Mouse (Mus musculus) ES-E14 (cell line): Measurements from ENCODE around the gene Zfp42. TPM values are rescaled to one million over a fixed set of nuclear protein-coding genes. Genes with fewer than 3 reads are reported as not detected.

Experiments
- DNase-seq: peaks from one replicate; pipeline ENCODE4 v3.0.0-alpha.2; 2013; ENCODE audit warnings: low read depth, low spot score
- H3K27ac ChIP-seq: 2 replicates; pipeline ENCODE4 v1.5.1; 2012; ENCODE audit warnings: low read depth, mild to moderate bottlenecking, low read length, moderate library complexity, mixed read lengths; ENCODE audit not compliant: poor library complexity, insufficient read depth, severe bottlenecking
- H3K36me3 ChIP-seq: 2 replicates; pipeline ENCODE4 v1.6.1; 2012; ENCODE audit warnings: mild to moderate bottlenecking, low read length, moderate library complexity, mixed read lengths; ENCODE audit not compliant: control insufficient read depth, poor library complexity, insufficient read depth, severe bottlenecking
- H3K4me1 ChIP-seq, 2 experiments: fragments of 150-350 bp in 1 of 2; sonication (generic) in 1 of 2; 2 replicates each; pipeline ENCODE4 v1.6.1; 2012; ENCODE audit warnings: low read length in 2 of 2, mild to moderate bottlenecking in 1 of 2, mixed read lengths in 1 of 2; ENCODE audit not compliant: control insufficient read depth in 2 of 2, insufficient read depth in 2 of 2, poor library complexity in 1 of 2
- H3K4me3 ChIP-seq, 2 experiments: fragments of 150-350 bp in 1 of 2; sonication (generic) in 1 of 2; 2 replicates each; pipeline ENCODE4 v1.5.1; 2012; ENCODE audit warnings: low read length in 2 of 2, low read depth in 1 of 2, mild to moderate bottlenecking in 1 of 2, mixed read lengths in 1 of 2; ENCODE audit not compliant: insufficient read depth in 1 of 2, poor library complexity in 1 of 2, severe bottlenecking in 1 of 2
- H3K9ac ChIP-seq: 2 replicates; pipeline ENCODE4 v1.6.1; 2012; ENCODE audit warnings: low read depth, mild to moderate bottlenecking, low read length, mixed read lengths; ENCODE audit not compliant: poor library complexity, insufficient read depth, severe bottlenecking
- H3K9me3 ChIP-seq: fragments of 150-350 bp; sonication (generic); 2 replicates; pipeline ENCODE4 v1.6.1; 2012; ENCODE audit warnings: low read depth, mild to moderate bottlenecking, low read length; ENCODE audit not compliant: control insufficient read depth, insufficient read depth
- CHD2 ChIP-seq: IDR thresholded peaks from 2 replicates; pipeline ENCODE4 v1.6.1; 2014; ENCODE audit warnings: mild to moderate bottlenecking, low read depth, low read length, inconsistent platforms
- HCFC1 ChIP-seq: IDR thresholded peaks from 2 replicates; pipeline ENCODE4 v1.6.1; 2012; ENCODE audit warnings: low read length, inconsistent platforms, borderline replicate concordance; ENCODE audit not compliant: insufficient read depth
- MAFK ChIP-seq: IDR thresholded peaks from 2 replicates; pipeline ENCODE4 v1.6.1; 2014; ENCODE audit warnings: mild to moderate bottlenecking, low read depth, low read length, inconsistent platforms; ENCODE audit not compliant: insufficient read depth
- ZC3H11A ChIP-seq: IDR thresholded peaks from 2 replicates; pipeline ENCODE4 v1.6.1; 2012; ENCODE audit warnings: low read depth, mild to moderate bottlenecking, inconsistent platforms, low read length, borderline replicate concordance
- ZNF384 ChIP-seq: IDR thresholded peaks from 2 replicates; pipeline ENCODE4 v1.6.1; 2012; ENCODE audit warnings: low read depth, low read length, inconsistent platforms
- in situ Hi-C, 2 experiments: fragments of 600-800 bp; cut with MboI; formaldehyde crosslinking; loops; one replicate each; pipeline ENCODE4 v1.15.1; 2025; ENCODE audit warnings: low sequenced_read_pairs in 2 of 2, inconsistent platforms in 1 of 2; ENCODE audit not compliant: unreplicated experiment in 2 of 2
- total RNA-seq: library from RNA; depleted of rRNA; stranded (reverse); fragments of 300-350 nt; gene quantifications from 2 replicates; pipeline ENCODE4 v1.2.3, GENCODE M21; 2012

Zfp42 gene
- total RNA-seq, 1 experiment, result 503 TPM

- Histone ChIP-seq H3K36me3 (peaks cover 21% of the 10 kb centered on the region), H3K9me3 (no peaks in the 10 kb centered on the region), H3K9ac (peak overlapping the region; percentile 59; the same call in 1 of the 2 replicates), H3K27ac (peak overlapping the region; percentile 99; the same call in 1 of the 2 replicates), H3K4me3 (peak overlapping the region in 1 of 2 experiments; percentile 30; a peak in 2 of 4 replicates), H3K4me1 (peaks cover 0 to 16% of the 10 kb centered on the region in 2 experiments; a peak in 2 of 4 replicates)
- TF ChIP-seq ZNF384 (no peak), ZC3H11A (no peak), CHD2 (no peak), HCFC1 (no peak), MAFK (no peak)
- in situ Hi-C loops, result no loop called here
- DNase-seq, result no peak
These were observed 1.4 kb upstream of the Zfp42 start for GRCm38 (mm10) chr8:43308213-43308612.

GRCm38 (mm10) chr8:43305676-43306075, 1.1 kb downstream of the Zfp42 start:
- Histone ChIP-seq H3K9me3 (no peaks in the 10 kb centered on the region), H3K4me3 (peak overlapping the region; percentile 98 to 99), H3K4me1 (peaks cover 0 to 12% of the 10 kb centered on the region in 2 experiments; a peak in 2 of 4 replicates), H3K36me3 (peaks cover 36% of the 10 kb centered on the region), H3K9ac (peak overlapping the region; percentile 96), H3K27ac (peak overlapping the region; percentile 98)
- in situ Hi-C loops, result no loop called here
- no peak for TF ChIP-seq HCFC1
- TF ChIP-seq CHD2, result no peak
- no peak for TF ChIP-seq ZNF384
- no peak for TF ChIP-seq MAFK
- 0 out of 2 replicates have a peak, but pooled peaks have one; percentile 14 for TF ChIP-seq ZC3H11A
- no peak for DNase-seq

DNA sequence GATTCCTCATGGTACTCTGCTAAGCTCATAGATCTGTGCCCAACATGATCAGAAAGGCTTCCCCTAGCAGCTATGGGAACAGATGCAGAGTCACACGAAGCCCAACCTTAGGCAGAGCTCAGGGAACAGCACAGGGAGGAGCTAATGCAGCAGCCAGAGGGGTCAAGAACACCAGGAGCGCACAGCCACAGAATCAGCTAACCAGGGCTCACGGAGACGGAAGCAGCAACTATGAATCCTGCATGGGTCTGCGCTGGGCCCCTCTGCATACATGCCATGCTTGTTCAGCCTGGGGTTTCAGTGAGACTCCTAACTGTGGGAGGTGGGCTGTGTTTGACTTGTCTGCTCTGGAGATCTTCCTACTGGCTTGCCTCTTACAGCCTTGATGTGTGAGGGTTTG, 7.0 kb downstream of the Zfp42 start:
- Histone ChIP-seq H3K4me1 (no peaks in the 10 kb centered on the region), H3K4me3 (peak overlapping the region; percentile 28 to 49), H3K9me3 (no peaks in the 10 kb centered on the region), H3K9ac (peak overlapping the region; percentile 55; the same call in 1 of the 2 replicates), H3K36me3 (peaks cover 72% of the 10 kb centered on the region), H3K27ac (peak overlapping the region; percentile 58)
- in situ Hi-C loops, result no loop called here
- TF ChIP-seq CHD2, result no peak
- TF ChIP-seq ZNF384, result no peak
- TF ChIP-seq MAFK, result no peak
- no peak for TF ChIP-seq HCFC1
- TF ChIP-seq ZC3H11A, result no peak
- no peak for DNase-seq

DNA sequence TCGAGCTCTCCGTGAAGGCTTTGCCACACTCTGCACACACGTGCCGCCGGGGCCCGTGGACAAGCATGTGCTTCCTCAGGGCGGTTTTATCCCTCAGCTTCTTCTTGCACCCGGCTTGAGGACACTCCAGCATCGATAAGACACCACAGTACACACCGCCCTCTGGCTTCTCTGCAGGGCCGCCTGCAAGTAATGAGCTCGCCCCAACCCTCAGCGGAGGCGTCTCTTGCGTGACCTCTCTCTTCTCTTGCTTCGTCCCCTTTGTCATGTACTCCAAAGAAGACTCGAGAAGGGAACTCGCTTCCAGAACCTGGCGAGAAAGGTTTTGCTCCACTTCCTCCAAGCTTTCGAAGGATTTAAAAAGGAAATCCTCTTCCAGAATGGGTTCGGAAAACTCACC, 11.0 kb downstream of the Zfp42 start:
- TF ChIP-seq HCFC1, result no peak
- TF ChIP-seq CHD2, result no peak
- Histone ChIP-seq H3K4me3 (peak overlapping the region; percentile 13 to 55; a peak in 3 of 4 replicates), H3K9me3 (no peaks in the 10 kb centered on the region), H3K9ac (peak overlapping the region; percentile 44; the same call in 1 of the 2 replicates), H3K36me3 (peaks cover 58% of the 10 kb centered on the region), H3K4me1 (no peaks in the 10 kb centered on the region), H3K27ac (peak overlapping the region; percentile 64; the same call in 1 of the 2 replicates)
- no peak for DNase-seq
- in situ Hi-C loops, result no loop called here
